Mouse (Mus musculus) liver, embryonic 13.5 days (tissue): ENCODE results near the gene E130114P18Rik. TPM values are rescaled to one million over a fixed set of nuclear protein-coding genes. Genes with fewer than 3 reads are reported as not detected.

Experiments
- ATAC-seq: fragments of 200-750 bp; cut with Nextera tagmentation; 2 replicates; pipeline ENCODE4 v1.8.0; 2017; ENCODE audit warnings: low read depth, mild to moderate bottlenecking, moderate number of reproducible peaks, moderate library complexity
- DNase-seq: peaks from one replicate; pipeline ENCODE4 v3.0.0; 2022
- H3K27ac ChIP-seq: fragments of 300-500 bp; sonication (generic); 2 replicates; pipeline ENCODE4 v1.5.1; 2015; ENCODE audit warnings: moderate library complexity, mild to moderate bottlenecking, inconsistent platforms
- H3K27me3 ChIP-seq: fragments of 300-500 bp; sonication (generic); 2 replicates; pipeline ENCODE4 v1.6.1; 2015; ENCODE audit warnings: mild to moderate bottlenecking, inconsistent platforms
- H3K36me3 ChIP-seq: fragments of 300-500 bp; sonication (generic); 2 replicates; pipeline ENCODE4 v1.6.1; 2015; ENCODE audit warnings: mild to moderate bottlenecking, inconsistent platforms
- H3K4me1 ChIP-seq: fragments of 300-500 bp; sonication (generic); replicated peaks from 2 replicates; pipeline ENCODE4 v1.6.1; 2015; ENCODE audit warnings: inconsistent platforms
- H3K4me2 ChIP-seq: fragments of 300-500 bp; sonication (generic); 2 replicates; pipeline ENCODE4 v1.6.1; 2015; ENCODE audit warnings: inconsistent platforms, mild to moderate bottlenecking, moderate library complexity
- H3K4me3 ChIP-seq: fragments of 300-500 bp; sonication (generic); replicated peaks from 2 replicates; pipeline ENCODE4 v1.5.1; 2015; ENCODE audit warnings: mild to moderate bottlenecking, inconsistent platforms
- H3K9ac ChIP-seq: fragments of 300-500 bp; sonication (generic); 2 replicates; pipeline ENCODE4 v1.6.1; 2015; ENCODE audit warnings: mild to moderate bottlenecking, inconsistent platforms
- H3K9me3 ChIP-seq: fragments of 300-500 bp; sonication (generic); replicated peaks from 2 replicates; pipeline ENCODE4 v1.6.1; 2016; ENCODE audit warnings: inconsistent platforms
- WGBS: fragments of 180-500 bp; shearing (Covaris S2); methylation state at CpG from one replicate; pipeline ENCODE4 v1.1.7; 2015; ENCODE audit not compliant: insufficient replicate concordance; 5-methylcytosine and 5-hydroxymethylcytosine counted together
- polyA plus RNA-seq: library from polyadenylated mRNA; unstranded; fragments of >200 nt; fragmentation: Nextera tagmentation; extraction: Ambion mirVana; gene quantifications from 2 replicates; pipeline ENCODE4 v1.2.1, GENCODE M21; 2015

The E130114P18Rik gene
- polyA plus RNA-seq, 1 experiment from 2014 or later = 0.09 TPM

DNA sequence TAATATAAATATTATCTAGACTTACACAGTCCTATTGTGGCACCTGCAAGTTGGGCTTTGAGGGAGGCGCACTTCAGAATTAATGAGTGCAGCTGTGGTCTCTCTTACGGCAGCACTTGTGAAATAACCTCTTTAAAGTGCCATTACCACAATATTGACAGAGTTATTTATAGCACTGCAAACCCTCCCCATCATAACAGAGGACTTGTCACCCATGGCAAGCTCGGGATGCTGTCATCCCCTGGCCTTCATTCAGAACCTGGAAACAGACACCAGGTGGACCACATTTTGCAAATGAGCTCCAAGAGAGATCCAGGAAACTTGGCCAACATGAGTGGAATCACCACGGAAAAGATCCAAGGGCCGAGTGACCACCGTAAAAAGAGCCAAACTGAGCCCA is 63.3 kb downstream of the E130114P18Rik start:
- Histone ChIP-seq H3K36me3 (no peaks in the 10 kb centered on the region), H3K27ac (no peak overlapping the region), H3K27me3 (no peaks in the 10 kb centered on the region), H3K4me1 (no peaks in the 10 kb centered on the region), H3K4me3 (no peak overlapping the region), H3K4me2 (no peak overlapping the region), H3K9ac (no peak overlapping the region), H3K9me3 (no peaks in the 10 kb centered on the region)
- DNase-seq = no peak
- ATAC-seq = no peak
- 59% methylated on average over 6 of the region's 6 CpGs for WGBS

DNA sequence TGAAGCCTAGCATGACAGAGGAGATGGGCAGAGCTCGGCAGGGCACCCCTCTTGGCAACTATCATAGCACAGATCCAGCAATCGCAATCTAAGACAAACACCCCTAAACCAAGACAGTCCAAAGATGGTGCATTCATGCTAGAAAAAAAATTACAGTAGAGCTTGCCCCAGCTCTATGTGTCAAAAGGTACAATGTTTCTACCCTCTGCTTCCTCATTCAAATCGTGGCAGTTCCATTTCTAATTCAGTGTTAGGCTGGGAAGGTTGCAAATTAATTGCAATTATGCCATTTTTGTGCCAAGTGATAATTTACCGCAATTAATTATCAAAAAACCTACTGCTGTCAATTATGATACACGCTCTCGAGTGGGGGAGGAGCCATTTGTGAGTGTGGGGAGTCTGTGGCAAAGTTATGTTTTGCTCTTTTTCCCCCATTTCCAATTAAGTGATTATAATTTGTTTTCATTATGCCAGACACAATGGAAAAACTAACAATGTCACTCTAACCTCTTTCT is 63.7 kb downstream of the E130114P18Rik start:
- H3K27me3 ChIP-seq = no peaks in the 10 kb centered on the region
- H3K9me3 ChIP-seq = no peaks in the 10 kb centered on the region
- no peaks in the 10 kb centered on the region for H3K36me3 ChIP-seq
- no peak for ATAC-seq
- no peak overlapping the region for H3K4me2 ChIP-seq
- WGBS = 59% methylated on average over 6 of the region's 6 CpGs
- DNase-seq = no peak
- no peak overlapping the region for H3K27ac ChIP-seq
- H3K4me3 ChIP-seq = no peak overlapping the region
- H3K4me1 ChIP-seq = no peaks in the 10 kb centered on the region
- H3K9ac ChIP-seq = no peak overlapping the region

- no peaks in the 10 kb centered on the region for H3K4me1 ChIP-seq
- H3K27me3 ChIP-seq = no peaks in the 10 kb centered on the region
- no peaks in the 10 kb centered on the region for H3K9me3 ChIP-seq
- 16% methylated on average over 1 of the region's 1 CpGs for WGBS
- no peaks in the 10 kb centered on the region for H3K36me3 ChIP-seq
- H3K4me2 ChIP-seq = no peak overlapping the region
- ATAC-seq (no peak), DNase-seq (no peak)
- H3K4me3 ChIP-seq = no peak overlapping the region
- H3K27ac ChIP-seq = no peak overlapping the region
- no peak overlapping the region for H3K9ac ChIP-seq
Measured at GRCm38 (mm10) chr4:97712547-97712946, 65.3 kb downstream of the E130114P18Rik start.

- no peak for ATAC-seq
- DNase-seq = no peak
Measured at GRCm38 (mm10) chr4:97710048-97710765, 67.7 kb downstream of the E130114P18Rik start.

DNA sequence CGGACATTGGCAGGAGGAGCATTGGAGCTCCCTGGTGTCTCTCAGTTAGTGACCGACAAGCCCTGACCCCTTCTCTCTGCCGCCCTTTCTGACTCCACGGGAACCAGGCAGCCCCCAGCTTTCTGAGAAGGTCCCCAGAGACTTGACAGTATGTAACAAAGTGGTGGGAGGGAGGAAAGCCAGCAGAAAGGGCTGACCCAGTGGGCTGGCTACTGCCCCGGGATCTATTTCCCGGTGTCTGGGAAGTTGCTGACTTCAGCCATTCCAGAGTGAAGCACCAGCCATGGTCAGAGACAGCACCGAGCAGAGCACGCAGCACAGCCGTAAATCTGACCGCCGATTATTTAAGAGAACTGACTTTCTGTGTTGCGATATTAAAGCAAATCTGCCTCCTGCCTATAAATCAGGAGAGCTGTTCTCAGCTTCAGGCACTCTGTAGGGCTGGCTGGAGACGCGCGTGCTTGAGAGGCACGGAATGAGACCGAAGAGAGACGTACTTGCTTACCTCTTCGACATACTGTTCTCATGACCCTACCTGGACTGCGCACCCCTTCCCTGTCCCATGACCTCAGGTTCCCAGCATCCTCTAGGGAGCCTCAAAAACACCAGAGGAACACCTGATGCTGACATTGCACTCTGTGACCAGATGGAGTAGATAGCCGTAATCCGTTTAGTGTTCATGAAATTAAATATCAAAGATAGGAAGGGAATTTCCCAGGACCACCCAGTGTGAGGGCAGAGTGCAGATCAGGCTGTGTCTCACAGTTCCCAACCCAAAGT is 70.3 kb downstream of the E130114P18Rik start:
- ATAC-seq (no peak), DNase-seq (no peak)
- H3K27me3 ChIP-seq = no peaks in the 10 kb centered on the region
- H3K4me2 ChIP-seq = no peak overlapping the region
- H3K27ac ChIP-seq = no peak overlapping the region
- no peak overlapping the region for H3K4me3 ChIP-seq
- no peaks in the 10 kb centered on the region for H3K9me3 ChIP-seq
- no peaks in the 10 kb centered on the region for H3K36me3 ChIP-seq
- H3K4me1 ChIP-seq = no peaks in the 10 kb centered on the region
- H3K9ac ChIP-seq = no peak overlapping the region
- 70% methylated on average over 22 of the region's 22 CpGs for WGBS

More at GRCm38 (mm10) chr4:97710048-97710765, 67.7 kb downstream of the E130114P18Rik start:
- Histone ChIP-seq H3K27me3 (no peaks in the 10 kb centered on the region), H3K36me3 (no peaks in the 10 kb centered on the region), H3K9me3 (no peaks in the 10 kb centered on the region), H3K9ac (no peak overlapping the region), H3K4me1 (no peaks in the 10 kb centered on the region), H3K4me2 (no peak overlapping the region), H3K27ac (no peak overlapping the region), H3K4me3 (no peak overlapping the region)
- WGBS = 51% methylated on average over 9 of the region's 9 CpGs

- WGBS = 60% methylated on average over 7 of the region's 7 CpGs
- Histone ChIP-seq H3K9ac (no peak overlapping the region), H3K27ac (no peak overlapping the region), H3K4me2 (no peak overlapping the region), H3K9me3 (no peaks in the 10 kb centered on the region), H3K4me1 (no peaks in the 10 kb centered on the region), H3K27me3 (no peaks in the 10 kb centered on the region), H3K4me3 (no peak overlapping the region), H3K36me3 (no peaks in the 10 kb centered on the region)
- ATAC-seq (no peak), DNase-seq (no peak)
Measured at GRCm38 (mm10) chr4:97696684-97697615, 80.9 kb downstream of the E130114P18Rik start.

- no peak overlapping the region for H3K4me3 ChIP-seq
- 0 out of 2 replicates have a peak, but pooled peaks cover 2% of the 10 kb centered on the region for H3K4me1 ChIP-seq
- WGBS = 63% methylated on average over 7 of the region's 7 CpGs
- DNase-seq (no peak), ATAC-seq (no peak)
- no peaks in the 10 kb centered on the region for H3K36me3 ChIP-seq
- no peak overlapping the region for H3K9ac ChIP-seq
- no peak overlapping the region for H3K27ac ChIP-seq
- no peaks in the 10 kb centered on the region for H3K9me3 ChIP-seq
- no peak overlapping the region for H3K4me2 ChIP-seq
- H3K27me3 ChIP-seq = no peaks in the 10 kb centered on the region
Measured at GRCm38 (mm10) chr4:97695414-97696040, 82.4 kb downstream of the E130114P18Rik start.

GRCm38 (mm10) chr4:97693931-97694330 is 83.9 kb downstream of the E130114P18Rik start:
- no peak overlapping the region for H3K4me2 ChIP-seq
- H3K4me3 ChIP-seq = no peak overlapping the region
- H3K36me3 ChIP-seq = no peaks in the 10 kb centered on the region
- no peak overlapping the region for H3K9ac ChIP-seq
- WGBS = 72% methylated on average over 4 of the region's 4 CpGs
- ATAC-seq = no peak
- no peak overlapping the region for H3K27ac ChIP-seq
- H3K4me1 ChIP-seq = 0 out of 2 replicates have a peak, but pooled peaks cover 5% of the 10 kb centered on the region
- no peaks in the 10 kb centered on the region for H3K27me3 ChIP-seq
- DNase-seq = no peak
- no peaks in the 10 kb centered on the region for H3K9me3 ChIP-seq

DNA sequence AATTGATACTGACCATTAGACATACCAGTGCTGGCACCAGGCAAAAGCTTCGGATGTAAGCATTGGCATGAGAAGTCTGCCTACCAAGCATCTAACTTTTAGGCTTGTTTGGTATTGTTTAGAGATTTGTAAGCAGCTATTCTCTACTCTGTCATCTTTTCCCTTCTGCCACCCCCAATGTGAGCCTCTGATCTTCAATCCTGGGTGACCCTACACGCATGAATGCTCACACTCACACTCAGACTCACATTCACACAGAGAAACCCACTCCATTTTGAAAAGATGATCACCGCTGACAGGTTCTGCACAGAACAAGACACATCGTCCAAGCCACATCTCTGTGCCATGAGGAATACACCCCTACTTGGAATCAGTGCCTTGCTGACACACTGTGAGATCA is 84.8 kb downstream of the E130114P18Rik start:
- Histone ChIP-seq H3K27me3 (no peaks in the 10 kb centered on the region), H3K4me3 (no peak overlapping the region), H3K27ac (no peak overlapping the region), H3K9me3 (no peaks in the 10 kb centered on the region), H3K36me3 (no peaks in the 10 kb centered on the region), H3K9ac (no peak overlapping the region), H3K4me2 (no peak overlapping the region), H3K4me1 (0 out of 2 replicates have a peak, but pooled peaks cover 5% of the 10 kb centered on the region)
- 69% methylated on average over 4 of the region's 4 CpGs for WGBS
- no peak for ATAC-seq
- DNase-seq = no peak

GRCm38 (mm10) chr4:97690384-97690766 is 87.5 kb downstream of the E130114P18Rik start:
- ATAC-seq = no peak
- DNase-seq = no peak
- 65% methylated on average over 7 of the region's 7 CpGs for WGBS

More at GRCm38 (mm10) chr4:97690384-97690766, 87.5 kb downstream of the E130114P18Rik start:
- no peaks in the 10 kb centered on the region for H3K9me3 ChIP-seq
- no peaks in the 10 kb centered on the region for H3K27me3 ChIP-seq
- no peak overlapping the region for H3K4me2 ChIP-seq
- H3K9ac ChIP-seq = no peak overlapping the region
- no peak overlapping the region for H3K4me3 ChIP-seq
- H3K36me3 ChIP-seq = no peaks in the 10 kb centered on the region
- H3K27ac ChIP-seq = no peak overlapping the region
- H3K4me1 ChIP-seq = 0 out of 2 replicates have a peak, but pooled peaks cover 5% of the 10 kb centered on the region
